Mouse (Mus musculus) 3134 (cell line): Measurements from ENCODE around the gene Olfr1437.
"Not testable (repeated sequence)": the region's sequence is repeated elsewhere in the genome, so short reads cannot be mapped to it uniquely, and the experiment has no call there.

Experiments
- DNase-seq: peaks from one replicate; pipeline ENCODE4 v3.0.0-alpha.2; 2011; ENCODE audit warnings: low spot score; ENCODE audit not compliant: insufficient read length; ENCODE audit errors: extremely low read depth

Gene Olfr1437

GRCm38 (mm10) chr19:12325001-12325400 is at the start of gene Olfr1437:
Gene Olfr1437, minus strand, starts transcription at chr19:12325101.
- DNase-seq: no peak

- no peak for DNase-seq
These were observed 49.6 kb upstream of the Olfr1437 start for GRCm38 (mm10) chr19:12374465-12375025.

GRCm38 (mm10) chr19:12373004-12373403 is 48.1 kb upstream of the Olfr1437 start:
- DNase-seq: no peak

GRCm38 (mm10) chr19:12335810-12336209 is 10.9 kb upstream of the Olfr1437 start, which contains the start of gene Olfr1438-ps1:
Gene Olfr1438-ps1, minus strand, starts transcription at chr19:12335910.
- no peak for DNase-seq

- DNase-seq: not testable (repeated sequence)
These were observed 25.9 kb downstream of the Olfr1437 start, which contains the start of gene Olfr1436 for GRCm38 (mm10) chr19:12299030-12299429. Gene Olfr1436, minus strand, starts transcription at chr19:12299130.

GRCm38 (mm10) chr19:12292979-12293378 is 31.9 kb downstream of the Olfr1437 start:
- DNase-seq: no peak

GRCm38 (mm10) chr19:12279554-12279953 is 45.3 kb downstream of the Olfr1437 start, which contains the start of gene Olfr1434:
Gene Olfr1434, plus strand, starts transcription at chr19:12279854.
- no peak for DNase-seq
